Mouse (Mus musculus): ENCODE data around the gene Olfr1154.

Olfr1154 gene

DNA sequence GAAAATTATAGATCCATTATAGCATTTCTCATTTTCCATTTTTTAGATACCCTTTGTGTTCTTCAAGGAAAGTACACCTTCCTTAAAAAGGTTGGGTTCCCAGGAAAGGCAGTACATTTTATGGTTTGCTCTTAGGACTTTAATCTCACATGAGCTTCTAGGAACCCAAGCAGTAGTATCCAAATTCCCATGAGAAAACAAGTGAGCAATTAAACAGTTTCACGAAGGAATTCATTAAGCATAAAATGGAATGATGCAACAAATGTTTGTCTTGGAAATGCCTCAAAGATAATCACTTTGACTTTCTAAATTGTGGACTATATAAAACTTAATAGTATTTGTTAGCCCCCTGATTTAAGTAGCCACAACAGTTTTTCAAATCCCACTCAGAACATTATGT lies at the start of gene Olfr1154:
TSS of gene Olfr1154 (minus strand) at position 101 of the 400 bp plus-strand sequence.
- DNase-seq (ENCODE audit: low read depth, low spot score) = no peak

DNA sequence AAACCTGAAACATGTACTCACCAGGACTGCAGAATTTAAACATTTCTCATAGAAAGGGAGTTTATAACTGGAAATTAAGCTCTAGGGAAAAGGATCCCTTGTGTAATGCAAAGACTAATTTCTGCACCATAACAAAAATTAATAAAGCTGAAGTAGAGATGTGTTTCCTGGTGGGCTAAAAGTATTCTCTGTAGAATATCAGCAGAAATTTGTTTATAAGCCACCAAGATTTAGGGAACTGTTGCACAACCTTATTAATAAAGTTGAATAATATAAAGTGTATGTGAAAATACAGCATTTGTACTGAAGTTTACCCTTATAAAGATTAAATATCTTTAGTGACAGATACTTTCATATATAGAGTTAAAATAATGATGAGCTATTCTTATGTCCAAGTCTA lies 48.0 kb upstream of the Olfr1154 start, which contains the start of gene Olfr1156:
TSS of gene Olfr1156 (minus strand) at position 101 of the 400 bp plus-strand sequence.
- DNase-seq (ENCODE audit: low read depth, low spot score) = no peak

DNA sequence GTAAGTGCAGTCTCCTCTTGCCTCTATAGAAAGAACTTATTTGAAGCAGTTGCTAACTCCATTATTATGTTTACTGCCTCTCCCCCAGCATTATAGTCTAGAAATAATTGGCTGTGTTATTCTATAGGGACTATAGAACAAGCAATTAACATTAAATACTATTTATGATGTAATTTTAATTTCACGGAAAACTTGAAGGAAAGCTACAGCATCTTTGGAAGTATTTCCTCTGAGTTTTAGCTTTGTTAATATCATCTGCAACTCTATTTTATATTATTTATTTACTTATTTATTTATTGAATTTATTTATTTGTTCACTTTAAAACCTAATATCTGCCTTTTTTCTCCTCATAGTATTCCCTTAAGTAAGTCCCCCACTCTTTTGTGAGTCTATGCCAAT lies 40.1 kb upstream of the Olfr1154 start, which contains the start of gene Olfr1155:
TSS of gene Olfr1155 (minus strand) at position 101 of the 400 bp plus-strand sequence.
- no peak for DNase-seq (ENCODE audit: low read depth, low spot score)

DNA sequence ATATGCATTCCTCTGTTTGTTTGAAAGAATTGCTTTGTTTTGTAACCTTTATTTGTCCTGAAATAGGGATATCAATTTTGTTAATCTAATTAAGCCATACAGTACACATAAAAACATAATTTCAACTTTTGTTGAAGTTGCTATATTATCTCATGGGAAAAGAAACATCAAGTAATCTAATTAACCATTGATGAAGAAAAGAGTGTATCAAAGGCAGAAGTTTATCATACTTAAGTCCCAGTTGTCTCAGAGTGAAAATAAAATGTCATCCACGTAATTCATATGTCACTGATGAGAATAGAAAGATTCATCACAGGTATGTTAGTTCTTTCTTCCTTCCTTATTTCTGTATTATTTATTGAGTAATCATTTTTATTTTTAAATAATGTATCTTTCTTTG lies 10.3 kb downstream of the Olfr1154 start, which contains the start of gene Olfr1153:
TSS of gene Olfr1153 (plus strand) at position 301 of the 400 bp plus-strand sequence.
- no peak for DNase-seq (ENCODE audit: low read depth, low spot score)

DNA sequence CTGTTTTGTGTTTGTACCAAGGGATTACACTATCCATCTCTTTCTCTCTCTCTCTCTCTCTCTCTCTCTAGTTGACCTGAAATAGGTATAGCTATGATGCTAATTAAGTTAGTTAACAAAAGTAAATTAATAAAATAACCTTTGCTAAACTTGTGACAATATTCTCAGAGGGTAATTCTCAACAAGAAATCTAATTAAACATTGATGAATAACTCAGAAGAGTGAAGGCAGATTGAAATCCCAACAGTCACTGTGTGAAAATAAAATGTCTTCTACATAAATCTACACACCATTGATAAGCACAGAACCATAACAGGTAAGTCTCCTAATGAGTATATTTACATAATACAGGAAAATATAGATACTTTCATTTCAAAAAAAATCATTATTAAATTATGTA lies 38.8 kb downstream of the Olfr1154 start, which contains the start of gene Olfr1152:
TSS of gene Olfr1152 (plus strand) at position 301 of the 400 bp plus-strand sequence.
- no peak for DNase-seq (ENCODE audit: low read depth, low spot score)

DNA sequence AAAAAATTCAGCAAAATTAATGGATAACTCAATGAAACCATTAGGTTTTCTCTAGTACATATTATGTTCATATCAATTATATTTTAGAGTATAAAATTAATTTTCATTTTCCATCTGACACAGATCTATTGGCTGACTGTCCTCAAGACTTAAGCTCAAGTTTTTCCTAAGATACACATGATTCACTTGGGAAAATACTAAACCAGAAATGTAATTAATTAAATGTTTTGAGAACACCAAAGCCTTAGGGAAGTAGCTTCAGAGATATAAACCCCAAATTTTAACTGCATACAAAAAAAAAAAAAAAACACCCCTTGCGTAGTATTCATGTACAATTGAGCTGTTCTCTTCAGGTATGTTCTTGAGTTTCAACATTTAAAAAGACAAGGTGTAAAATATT lies 49.4 kb downstream of the Olfr1154 start, which contains the start of gene Olfr1151:
TSS of gene Olfr1151 (plus strand) at position 301 of the 400 bp plus-strand sequence.
- no peak for DNase-seq (ENCODE audit: low read depth, low spot score)
